1 mouse cellular context compared by ENCODE assay signal in genomic region chr3:136865176-136865859, GRCm38 (mm10).
TF ChIP-seq lines count a peak whose summit lies in the region.

No protein-coding gene starts in this region.

TF ChIP-seq in CH12.LX, 34 proteins besides CTCF, POLR2A, EP300 and RAD21 (continued from another document):
- no peak for TF ChIP-seq ZC3H11A (IDR thresholded peaks at IDR 0.05; ENCODE audit: low read depth, low read length)
- TF ChIP-seq USF2 (conservative IDR thresholded peaks at IDR 0.05; ENCODE audit: low read depth, low read length) = no peak
- TF ChIP-seq JUND (conservative IDR thresholded peaks at IDR 0.05; ENCODE audit: low read depth, low read length) = no peak
- TF ChIP-seq MAX (IDR thresholded peaks at IDR 0.05; ENCODE audit: low read length) = 0 out of 2 replicates have a peak, but pooled peaks have one; percentile 32
- no peak; the same call in 1 of the 2 replicates for TF ChIP-seq TCF12 (IDR thresholded peaks at IDR 0.05; ENCODE audit: low read depth, low read length)
- no peak for TF ChIP-seq UBTF (IDR thresholded peaks at IDR 0.05; ENCODE audit: low read depth, low read length)
- TF ChIP-seq ZNF384 (IDR thresholded peaks at IDR 0.05; ENCODE audit: low read depth, low read length) = peak; percentile 47; the same call in 1 of the 2 replicates
